Mouse (Mus musculus): ENCODE results near the gene Plgrkt. TPM values are rescaled to one million over a fixed set of nuclear protein-coding genes. Genes with fewer than 3 reads are reported as not detected.

Plgrkt gene
- polyA plus RNA-seq, 1 experiment from 2014 or later = 68.1 TPM

DNA sequence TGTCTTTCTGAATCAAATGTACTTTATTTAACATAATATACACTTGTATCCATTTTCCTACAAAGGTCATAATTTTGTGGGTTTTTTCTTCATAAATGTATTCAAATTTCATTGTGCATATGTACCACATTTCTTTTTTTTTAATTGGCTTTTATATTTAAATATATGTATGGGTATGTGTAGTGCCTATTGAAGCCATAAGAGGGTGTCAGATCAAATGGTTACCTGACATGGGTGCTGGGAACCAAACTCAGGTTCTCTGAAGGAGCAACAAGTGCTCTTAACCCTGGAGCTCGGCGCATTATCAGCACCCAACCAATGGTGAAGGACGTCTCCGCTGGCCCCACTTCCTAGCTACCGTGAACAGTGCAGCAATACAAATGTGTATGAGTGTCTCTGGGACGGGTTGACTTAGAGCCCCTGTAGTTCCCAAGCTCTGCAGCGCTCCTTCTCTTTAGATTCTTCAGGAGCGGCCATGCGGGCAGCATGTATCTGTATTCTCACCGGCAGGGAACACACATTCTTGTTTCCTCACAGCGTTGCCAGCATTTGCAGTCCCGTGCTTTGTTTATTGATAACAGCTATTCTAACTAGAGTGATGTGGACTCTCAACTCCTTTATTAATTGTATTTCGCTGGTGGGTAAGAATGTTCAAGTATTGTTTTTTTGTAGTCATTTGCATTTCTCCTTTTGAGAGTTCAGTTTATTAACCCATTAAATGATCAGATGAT, 40.2 kb downstream of the Plgrkt start:
- no peak overlapping the region for H3K4me3 ChIP-seq (ENCODE audit: low read depth, low read length)
- no peaks in the 10 kb centered on the region for H3K4me1 ChIP-seq (ENCODE audit: control insufficient read depth, insufficient read depth, low read length)
- H3K9me3 ChIP-seq (ENCODE audit: control insufficient read depth, low read depth, low read length) = no peaks in the 10 kb centered on the region
- H3K27ac ChIP-seq (ENCODE audit: low read length) = no peak overlapping the region
- WGBS = 84% methylated on average over 13 of the region's 13 CpGs
- ATAC-seq (ENCODE audit: insufficient number of reproducible peaks, insufficient read depth, low FRiP score, low read depth) = no peak
- no peak overlapping the region for H3K4me2 ChIP-seq (replicated peaks; ENCODE audit: low read depth, low read length)
- H3K36me3 ChIP-seq (ENCODE audit: control insufficient read depth, insufficient read depth, low read length) = no peaks in the 10 kb centered on the region
- H3K9ac ChIP-seq (replicated peaks; ENCODE audit: low read depth, low read length) = no peak overlapping the region
- no peaks in the 10 kb centered on the region for H3K27me3 ChIP-seq (ENCODE audit: control insufficient read depth, insufficient read depth, low read length)

DNA sequence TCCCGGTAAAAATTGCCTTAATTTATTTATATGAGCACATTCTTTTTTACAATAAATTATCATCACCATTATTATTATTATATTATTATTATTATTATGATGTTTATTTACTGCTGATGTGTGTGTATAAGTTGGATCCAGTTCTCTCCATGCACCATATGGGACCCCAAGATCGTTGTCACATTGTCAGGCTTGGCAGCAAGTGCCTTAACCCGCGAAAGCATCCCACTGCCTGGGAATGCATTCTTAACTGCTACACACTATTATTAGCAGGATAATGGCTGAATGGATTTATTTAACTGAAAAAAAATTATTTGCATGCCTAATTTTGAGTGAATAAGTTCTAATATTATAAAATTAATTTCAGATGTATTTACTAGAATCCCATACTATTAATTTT, 40.8 kb downstream of the Plgrkt start:
- Histone ChIP-seq H3K4me2 (replicated peaks; ENCODE audit: low read depth, low read length) (no peak overlapping the region), H3K4me3 (ENCODE audit: low read depth, low read length) (no peak overlapping the region), H3K9me3 (ENCODE audit: control insufficient read depth, low read depth, low read length) (no peaks in the 10 kb centered on the region), H3K9ac (replicated peaks; ENCODE audit: low read depth, low read length) (no peak overlapping the region), H3K36me3 (ENCODE audit: control insufficient read depth, insufficient read depth, low read length) (no peaks in the 10 kb centered on the region), H3K27ac (ENCODE audit: low read length) (no peak overlapping the region), H3K27me3 (ENCODE audit: control insufficient read depth, insufficient read depth, low read length) (no peaks in the 10 kb centered on the region), H3K4me1 (ENCODE audit: control insufficient read depth, insufficient read depth, low read length) (no peaks in the 10 kb centered on the region)
- 87% methylated on average over 4 of the region's 4 CpGs for WGBS
- ATAC-seq (ENCODE audit: insufficient number of reproducible peaks, insufficient read depth, low FRiP score, low read depth) = no peak

DNA sequence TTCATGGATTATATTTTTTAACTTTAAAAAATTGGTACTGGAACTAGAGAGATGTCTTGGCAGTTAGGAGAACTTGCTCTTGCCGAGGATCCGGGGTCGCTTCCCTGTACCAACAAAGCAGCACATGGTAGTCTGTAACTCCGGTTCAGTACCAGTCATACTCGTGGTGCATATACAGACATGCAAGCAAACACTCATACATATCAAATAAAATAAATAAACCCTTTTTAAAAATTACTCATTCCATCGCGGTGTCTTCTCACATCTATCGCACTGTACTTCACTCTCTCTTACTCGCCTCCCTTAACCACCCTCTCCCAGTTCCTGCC, 41.4 kb downstream of the Plgrkt start:
- Histone ChIP-seq H3K27me3 (ENCODE audit: control insufficient read depth, insufficient read depth, low read length) (no peaks in the 10 kb centered on the region), H3K9ac (replicated peaks; ENCODE audit: low read depth, low read length) (no peak overlapping the region), H3K4me2 (replicated peaks; ENCODE audit: low read depth, low read length) (peak overlapping the region; percentile 54), H3K27ac (ENCODE audit: low read length) (no peak overlapping the region), H3K36me3 (ENCODE audit: control insufficient read depth, insufficient read depth, low read length) (no peaks in the 10 kb centered on the region), H3K4me3 (ENCODE audit: low read depth, low read length) (0 out of 2 replicates have a peak overlapping the region, but pooled peaks have one; percentile 29), H3K4me1 (ENCODE audit: control insufficient read depth, insufficient read depth, low read length) (no peaks in the 10 kb centered on the region), H3K9me3 (ENCODE audit: control insufficient read depth, low read depth, low read length) (no peaks in the 10 kb centered on the region)
- no peak for ATAC-seq (ENCODE audit: insufficient number of reproducible peaks, insufficient read depth, low FRiP score, low read depth)
- 44% methylated on average over 9 of the region's 9 CpGs for WGBS

DNA sequence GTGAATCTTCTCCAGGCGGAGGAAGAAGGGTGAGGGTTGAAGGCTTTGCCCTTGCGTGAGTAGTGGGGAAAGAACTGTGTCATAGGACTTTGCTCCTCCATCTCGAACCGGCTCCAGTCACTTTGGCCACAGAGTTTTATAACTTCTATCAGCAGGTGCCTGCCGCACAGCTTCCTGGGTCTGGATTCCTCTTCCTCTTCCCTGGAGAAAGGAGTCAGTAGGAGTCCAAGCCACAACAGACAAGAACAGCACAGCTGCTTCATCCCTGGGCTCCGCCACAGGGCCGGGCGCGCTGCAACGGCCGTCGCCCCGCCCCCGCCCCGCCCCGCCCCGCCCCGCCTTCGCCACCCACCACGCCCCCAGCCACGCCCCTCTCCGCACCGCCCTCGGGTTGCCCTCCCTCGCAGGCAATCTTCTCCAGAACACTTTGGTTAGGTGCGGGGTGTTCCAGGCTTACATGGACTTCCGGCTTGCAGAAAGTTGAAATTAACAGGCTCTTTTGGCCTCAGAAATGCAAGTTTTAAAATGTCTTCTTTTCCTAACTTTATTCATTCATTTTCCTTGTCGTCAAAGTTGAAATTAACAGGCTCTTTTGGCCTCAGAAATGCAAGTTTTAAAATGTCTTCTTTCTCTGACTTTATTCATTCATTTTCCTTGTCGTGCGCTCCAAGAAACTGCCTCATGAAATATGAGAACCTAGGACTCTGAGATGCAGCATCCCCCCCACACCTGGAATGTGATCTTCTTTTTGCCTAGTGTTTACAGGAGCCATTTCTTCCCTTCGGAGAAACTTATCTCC, 41.9 kb downstream of the Plgrkt start, which contains the start of gene Insl6:
Insl6 (minus strand) TSS at position 304 of the 799 bp plus-strand sequence.
- Histone ChIP-seq H3K4me2 (replicated peaks; ENCODE audit: low read depth, low read length) (peak within 1 kb of the TSS; percentile 54), H3K27ac (ENCODE audit: low read length) (no peak within 1 kb of the TSS), H3K36me3 (ENCODE audit: control insufficient read depth, insufficient read depth, low read length) (no peaks in the 10 kb centered on the region), H3K9me3 (ENCODE audit: control insufficient read depth, low read depth, low read length) (no peaks in the 10 kb centered on the region), H3K27me3 (ENCODE audit: control insufficient read depth, insufficient read depth, low read length) (no peaks in the 10 kb centered on the region), H3K4me1 (ENCODE audit: control insufficient read depth, insufficient read depth, low read length) (no peaks in the 10 kb centered on the region), H3K9ac (replicated peaks; ENCODE audit: low read depth, low read length) (no peak within 1 kb of the TSS), H3K4me3 (ENCODE audit: low read depth, low read length) (peak within 1 kb of the TSS; percentile 29)
- WGBS = 1% methylated on average over 31 of the region's 31 CpGs
- peak; percentile 95 for ATAC-seq (ENCODE audit: insufficient number of reproducible peaks, insufficient read depth, low FRiP score, low read depth)

DNA sequence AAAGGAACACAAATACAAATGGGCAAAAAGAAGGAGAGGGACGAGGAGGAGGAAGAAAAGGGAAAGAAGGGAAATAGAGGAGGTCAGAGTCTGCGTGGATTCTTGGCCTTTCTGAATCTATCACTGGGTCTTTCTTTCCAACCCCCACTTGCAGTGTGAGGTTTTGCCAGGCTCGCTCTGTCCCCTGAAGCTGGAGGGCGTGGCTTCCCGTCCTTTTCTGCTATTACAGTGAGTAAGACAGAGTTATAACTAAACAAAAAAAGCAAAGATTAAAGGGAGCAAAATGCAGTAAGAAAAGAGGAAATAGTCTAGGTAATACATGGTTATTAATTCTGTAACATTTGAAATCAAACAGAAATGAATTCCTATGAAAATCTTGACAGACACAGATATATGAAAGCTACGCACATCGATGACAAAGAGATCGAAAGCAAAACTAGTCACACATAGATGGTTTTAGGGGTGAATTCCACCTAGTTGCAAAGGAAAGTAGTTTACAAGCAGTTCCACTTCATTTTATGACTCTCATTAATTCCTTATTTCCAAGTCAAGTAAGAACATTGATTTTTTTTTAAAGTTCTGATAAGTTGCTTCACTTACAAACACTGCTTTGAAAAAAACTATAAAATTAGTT, 43.7 kb downstream of the Plgrkt start:
- H3K4me2 ChIP-seq (replicated peaks; ENCODE audit: low read depth, low read length) = no peak overlapping the region

DNA sequence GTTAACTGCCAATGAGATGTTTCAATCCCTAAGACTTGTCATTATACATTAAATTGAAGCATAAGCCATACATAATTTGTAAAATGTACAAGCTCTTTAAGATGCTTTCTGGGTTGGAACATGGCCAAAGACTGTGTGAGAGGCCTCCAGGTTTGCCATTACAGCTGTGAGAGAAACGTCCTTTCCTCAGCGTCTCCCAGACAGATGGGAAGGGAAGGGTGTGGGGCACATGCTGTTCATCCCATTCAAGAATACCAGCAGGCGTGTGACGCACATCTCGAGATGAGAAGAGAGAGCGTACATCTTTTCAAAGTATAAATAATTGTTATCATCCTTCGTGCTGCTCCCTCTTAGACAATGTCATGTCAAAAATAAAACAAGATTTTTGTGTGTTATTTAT, 54.5 kb downstream of the Plgrkt start:
- H3K4me1 ChIP-seq (ENCODE audit: control insufficient read depth, insufficient read depth, low read length) = no peaks in the 10 kb centered on the region
- no peaks in the 10 kb centered on the region for H3K27me3 ChIP-seq (ENCODE audit: control insufficient read depth, insufficient read depth, low read length)
- 71% methylated on average over 7 of the region's 7 CpGs for WGBS
- no peak overlapping the region for H3K9ac ChIP-seq (replicated peaks; ENCODE audit: low read depth, low read length)
- 0 out of 2 replicates have a peak, but pooled peaks cover 3% of the 10 kb centered on the region for H3K9me3 ChIP-seq (ENCODE audit: control insufficient read depth, low read depth, low read length)
- H3K27ac ChIP-seq (ENCODE audit: low read length) = no peak overlapping the region
- no peak overlapping the region for H3K4me2 ChIP-seq (replicated peaks; ENCODE audit: low read depth, low read length)
- peaks cover 22% of the 10 kb centered on the region for H3K36me3 ChIP-seq (ENCODE audit: control insufficient read depth, insufficient read depth, low read length)
- no peak for ATAC-seq (ENCODE audit: insufficient number of reproducible peaks, insufficient read depth, low FRiP score, low read depth)
- H3K4me3 ChIP-seq (ENCODE audit: low read depth, low read length) = no peak overlapping the region

More for the DNA sequence above, 43.7 kb downstream of the Plgrkt start:
- Histone ChIP-seq H3K36me3 (ENCODE audit: control insufficient read depth, insufficient read depth, low read length) (no peaks in the 10 kb centered on the region), H3K27me3 (ENCODE audit: control insufficient read depth, insufficient read depth, low read length) (no peaks in the 10 kb centered on the region), H3K9ac (replicated peaks; ENCODE audit: low read depth, low read length) (no peak overlapping the region), H3K4me1 (ENCODE audit: control insufficient read depth, insufficient read depth, low read length) (no peaks in the 10 kb centered on the region), H3K4me3 (ENCODE audit: low read depth, low read length) (no peak overlapping the region), H3K27ac (ENCODE audit: low read length) (no peak overlapping the region), H3K9me3 (ENCODE audit: control insufficient read depth, low read depth, low read length) (no peaks in the 10 kb centered on the region)
- no peak for ATAC-seq (ENCODE audit: insufficient number of reproducible peaks, insufficient read depth, low FRiP score, low read depth)
- 60% methylated on average over 8 of the region's 8 CpGs for WGBS

DNA sequence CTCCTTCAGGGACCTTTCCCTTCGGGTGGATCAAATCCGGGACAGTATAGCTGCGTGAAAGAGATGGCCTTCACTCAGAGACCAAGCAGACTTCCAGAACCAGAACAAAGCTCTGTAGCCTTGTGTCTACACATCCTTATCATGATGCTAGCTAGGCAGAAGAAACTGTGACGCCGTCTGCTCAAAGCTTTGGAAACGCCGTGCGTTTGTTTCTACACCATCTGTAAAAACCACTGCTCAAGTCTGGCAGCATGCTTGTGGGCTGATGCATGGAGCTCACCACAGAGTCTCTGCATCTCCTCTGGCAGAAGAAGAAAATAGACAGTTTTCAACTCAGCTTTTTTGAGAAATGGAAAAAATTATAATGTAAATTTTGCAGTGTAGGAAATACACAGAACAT, 55.4 kb downstream of the Plgrkt start:
- Histone ChIP-seq H3K4me1 (ENCODE audit: control insufficient read depth, insufficient read depth, low read length) (no peaks in the 10 kb centered on the region), H3K4me2 (replicated peaks; ENCODE audit: low read depth, low read length) (no peak overlapping the region), H3K27me3 (ENCODE audit: control insufficient read depth, insufficient read depth, low read length) (no peaks in the 10 kb centered on the region), H3K36me3 (ENCODE audit: control insufficient read depth, insufficient read depth, low read length) (peaks cover 22% of the 10 kb centered on the region), H3K9ac (replicated peaks; ENCODE audit: low read depth, low read length) (no peak overlapping the region), H3K27ac (ENCODE audit: low read length) (no peak overlapping the region), H3K9me3 (ENCODE audit: control insufficient read depth, low read depth, low read length) (no peaks in the 10 kb centered on the region), H3K4me3 (ENCODE audit: low read depth, low read length) (no peak overlapping the region)
- WGBS = 94% methylated on average over 8 of the region's 8 CpGs
- no peak for ATAC-seq (ENCODE audit: insufficient number of reproducible peaks, insufficient read depth, low FRiP score, low read depth)

DNA sequence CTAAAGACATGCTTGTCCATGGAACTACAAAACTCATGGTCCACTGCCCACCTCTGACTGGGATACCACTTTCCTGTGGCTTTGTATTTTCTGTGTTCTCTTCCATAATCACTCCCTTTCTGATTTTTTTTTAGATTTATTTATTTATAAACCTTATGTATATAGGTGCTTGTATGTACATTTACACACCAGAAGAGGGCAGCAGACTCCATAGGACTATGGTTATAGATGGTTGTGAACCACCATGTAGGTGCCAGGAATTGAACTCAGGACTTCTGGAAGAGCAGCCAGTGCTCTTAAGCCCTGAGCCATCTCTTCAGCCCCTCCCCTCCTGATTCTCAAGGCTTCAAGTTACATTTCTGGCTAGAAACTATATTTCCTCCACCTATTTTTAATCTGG, 58.4 kb downstream of the Plgrkt start:
- H3K36me3 ChIP-seq (ENCODE audit: control insufficient read depth, insufficient read depth, low read length) = peaks cover 15% of the 10 kb centered on the region
- H3K4me1 ChIP-seq (ENCODE audit: control insufficient read depth, insufficient read depth, low read length) = no peaks in the 10 kb centered on the region
- H3K9ac ChIP-seq (replicated peaks; ENCODE audit: low read depth, low read length) = no peak overlapping the region
- H3K4me3 ChIP-seq (ENCODE audit: low read depth, low read length) = no peak overlapping the region
- H3K27me3 ChIP-seq (ENCODE audit: control insufficient read depth, insufficient read depth, low read length) = no peaks in the 10 kb centered on the region
- ATAC-seq (ENCODE audit: insufficient number of reproducible peaks, insufficient read depth, low FRiP score, low read depth) = no peak
- H3K9me3 ChIP-seq (ENCODE audit: control insufficient read depth, low read depth, low read length) = no peaks in the 10 kb centered on the region
- H3K4me2 ChIP-seq (replicated peaks; ENCODE audit: low read depth, low read length) = no peak overlapping the region
- no peak overlapping the region for H3K27ac ChIP-seq (ENCODE audit: low read length)

Measured in stomach, embryonic 14.5 days (tissue).